Mouse (Mus musculus): ENCODE measurements at regions not wholly inside any gene's neighbourhood (a gene's known extent, or its start where the extent isn't known, plus 50 kb on each side); places are given as distances from the start of the nearest gene placed in this dataset.
A peak's percentile ranks its signal among the peaks of the same experiment; 100 is the strongest.

DNA sequence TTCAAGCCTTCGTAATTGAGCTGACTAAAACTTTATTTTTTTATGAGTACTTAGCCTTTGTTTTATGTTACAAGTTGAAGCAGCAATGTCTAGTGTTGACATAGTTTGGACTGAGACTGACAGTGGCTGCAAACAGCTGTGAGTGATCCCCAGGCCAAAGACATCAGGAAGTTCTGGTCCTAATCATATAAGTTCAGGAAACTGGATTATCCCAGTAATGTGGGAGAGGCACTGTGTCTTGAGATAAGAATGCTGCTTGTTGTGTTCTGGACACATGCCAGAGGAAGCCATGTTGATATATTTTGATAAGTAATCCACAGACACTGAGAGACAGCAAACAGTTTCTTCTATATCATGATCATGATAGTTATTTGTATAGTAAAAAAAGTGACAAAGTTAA lies 153.4 kb downstream of the Lrriq3 start:
- ATAC-seq (replicated peaks in 1 of 2; ENCODE audit: insufficient read depth in 1 of 2, low FRiP score in 2 of 2, low TSS enrichment in 1 of 2, low read depth in 1 of 2, poor library complexity in 2 of 2, severe bottlenecking in 2 of 2): no peak

DNA sequence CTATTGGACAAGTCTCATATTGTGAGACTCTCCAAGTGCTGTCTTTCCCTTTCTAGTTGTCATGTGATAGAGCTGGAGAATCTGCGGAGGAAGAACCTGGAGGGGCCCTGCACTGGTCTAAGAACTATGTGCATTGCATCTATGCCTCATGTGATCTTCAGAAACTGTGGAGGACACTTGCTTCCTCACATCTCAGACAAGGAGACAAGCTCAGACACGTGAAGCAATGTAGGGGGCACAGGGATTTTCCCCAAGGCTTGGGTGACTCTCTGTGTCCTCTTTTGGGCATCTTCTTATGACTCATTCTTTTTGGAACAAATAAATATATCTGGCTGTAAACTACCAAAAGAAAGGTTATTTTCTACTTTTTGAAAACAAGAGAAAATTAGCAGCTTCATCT lies 153.9 kb downstream of the Lrriq3 start:
- ATAC-seq (replicated peaks in 1 of 2; ENCODE audit: insufficient read depth in 1 of 2, low FRiP score in 2 of 2, low TSS enrichment in 1 of 2, low read depth in 1 of 2, poor library complexity in 2 of 2, severe bottlenecking in 2 of 2): no peak

DNA sequence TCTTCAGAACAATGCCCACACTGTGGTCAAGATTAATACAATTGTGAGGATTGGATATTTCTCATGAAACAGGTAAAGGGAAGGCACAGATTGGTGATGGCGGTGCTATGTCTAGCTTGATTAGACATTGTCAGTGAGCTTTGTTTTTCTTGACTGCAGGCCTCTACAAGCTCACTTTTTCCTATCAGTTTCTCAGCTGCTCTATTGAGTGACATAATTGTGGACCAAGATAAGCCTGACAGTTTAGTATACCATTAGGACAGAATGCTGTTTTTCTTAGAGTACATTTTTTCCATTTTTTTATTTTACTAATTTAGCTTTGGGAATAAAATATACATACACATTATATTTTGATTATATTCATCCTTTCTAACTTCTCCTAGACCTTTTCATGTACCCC lies 154.7 kb downstream of the Lrriq3 start:
- no peak for ATAC-seq (replicated peaks in 1 of 2; ENCODE audit: insufficient read depth in 1 of 2, low FRiP score in 2 of 2, low TSS enrichment in 1 of 2, low read depth in 1 of 2, poor library complexity in 2 of 2, severe bottlenecking in 2 of 2)

DNA sequence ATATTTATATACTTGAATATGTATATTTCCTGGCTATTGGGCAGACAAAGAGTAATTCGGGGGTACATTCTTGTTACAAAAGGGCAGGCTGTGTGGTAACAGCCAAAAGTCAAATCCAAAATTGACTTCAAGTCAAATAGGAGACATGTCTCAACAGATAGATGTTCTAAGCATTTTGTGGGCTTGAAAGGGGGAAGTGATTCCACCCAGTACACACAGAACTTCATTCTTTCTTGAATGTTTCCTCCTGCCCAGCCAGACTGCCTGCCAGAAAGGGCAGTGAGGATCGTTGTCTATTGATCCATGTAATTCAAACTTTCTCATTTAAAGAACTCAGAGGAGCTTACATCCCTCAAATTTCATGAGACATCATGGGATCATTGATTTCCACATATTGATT lies 157.7 kb downstream of the Lrriq3 start:
- no peak for ATAC-seq (replicated peaks in 1 of 2; ENCODE audit: insufficient read depth in 1 of 2, low FRiP score in 2 of 2, low TSS enrichment in 1 of 2, low read depth in 1 of 2, poor library complexity in 2 of 2, severe bottlenecking in 2 of 2)

DNA sequence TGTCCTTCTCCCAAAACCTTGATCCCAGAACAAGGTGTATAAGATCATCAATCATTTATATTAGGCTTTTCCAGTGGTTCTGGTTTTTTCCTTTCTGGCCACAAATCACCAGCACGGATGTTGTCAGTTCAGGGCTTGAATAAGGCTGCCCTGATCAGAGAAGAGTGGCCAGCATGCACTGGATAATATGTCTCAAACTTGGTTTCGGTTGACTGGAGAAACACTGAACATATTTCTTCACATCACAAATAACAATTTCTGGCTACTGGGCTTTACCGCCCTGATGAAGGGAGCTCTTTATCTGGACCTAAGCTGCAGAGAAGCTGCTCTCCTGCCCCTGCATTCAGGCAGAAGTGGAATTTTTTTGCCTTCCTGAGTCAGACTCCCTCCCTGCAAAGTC lies 205.0 kb downstream of the Lrriq3 start:
- ATAC-seq (replicated peaks in 1 of 2; ENCODE audit: insufficient read depth in 1 of 2, low FRiP score in 2 of 2, low TSS enrichment in 1 of 2, low read depth in 1 of 2, poor library complexity in 2 of 2, severe bottlenecking in 2 of 2): no peak

DNA sequence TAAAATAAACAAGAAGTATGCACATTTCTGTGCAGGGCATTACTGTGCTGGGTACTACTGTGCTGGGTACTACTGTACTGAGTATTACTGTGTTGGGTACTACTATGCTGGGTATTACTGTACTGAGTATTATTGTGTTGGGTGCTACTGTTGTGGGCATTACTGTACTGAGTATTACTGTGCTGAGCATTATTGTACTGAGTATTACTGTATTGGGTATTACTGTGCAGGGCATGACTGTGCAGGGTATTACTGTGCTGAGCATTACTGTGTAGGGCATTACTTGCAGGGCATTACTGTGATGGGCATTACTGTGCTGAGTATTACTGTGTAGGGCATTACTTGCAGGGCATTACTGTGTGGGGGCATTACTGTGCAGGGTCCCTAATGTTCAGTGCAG lies 205.5 kb downstream of the Lrriq3 start:
- no peak for ATAC-seq (replicated peaks in 1 of 2; ENCODE audit: insufficient read depth in 1 of 2, low FRiP score in 2 of 2, low TSS enrichment in 1 of 2, low read depth in 1 of 2, poor library complexity in 2 of 2, severe bottlenecking in 2 of 2)

DNA sequence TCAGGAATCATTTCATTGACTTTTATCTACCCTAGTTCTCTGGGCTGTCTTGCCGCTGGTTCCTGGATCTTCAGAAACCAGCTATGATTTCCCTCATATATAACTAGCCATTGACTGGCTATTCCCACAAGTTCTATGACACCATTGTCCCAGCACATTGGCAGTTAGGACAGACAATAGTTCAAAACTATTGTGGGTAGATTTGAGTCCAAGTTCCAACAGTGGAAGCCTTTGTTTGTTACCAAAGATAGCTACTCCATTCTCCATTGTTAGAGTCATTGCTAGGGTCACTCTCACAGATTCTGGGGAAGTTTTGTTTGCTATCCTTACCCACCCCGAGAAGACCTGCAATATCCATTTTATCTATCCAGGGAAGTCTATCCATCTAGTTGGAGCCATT lies 229.1 kb downstream of the Lrriq3 start:
- ATAC-seq (replicated peaks in 1 of 2; ENCODE audit: insufficient read depth in 1 of 2, low FRiP score in 2 of 2, low TSS enrichment in 1 of 2, low read depth in 1 of 2, poor library complexity in 2 of 2, severe bottlenecking in 2 of 2): no peak

DNA sequence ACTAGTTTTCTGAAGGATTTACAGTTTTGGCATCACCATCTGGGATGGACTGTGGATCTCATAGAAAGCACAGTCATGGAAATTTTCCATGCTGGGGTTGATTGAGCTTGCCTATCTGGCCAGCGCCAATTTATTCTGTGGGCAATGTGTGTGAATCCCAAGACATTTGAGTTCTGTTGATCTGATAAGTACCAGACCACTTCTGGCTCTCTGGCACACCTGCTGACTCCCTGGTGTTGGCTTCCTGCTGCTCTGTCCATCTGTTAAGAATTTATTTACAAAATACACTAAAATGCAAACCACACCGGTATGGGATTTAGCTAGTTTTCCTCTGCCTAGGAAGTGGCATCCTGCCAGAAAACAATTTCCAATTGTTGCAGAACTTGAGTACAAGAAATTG lies 236.5 kb downstream of the Lrriq3 start:
- ATAC-seq (replicated peaks in 1 of 2; ENCODE audit: insufficient read depth in 1 of 2, low FRiP score in 2 of 2, low TSS enrichment in 1 of 2, low read depth in 1 of 2, poor library complexity in 2 of 2, severe bottlenecking in 2 of 2): no peak

DNA sequence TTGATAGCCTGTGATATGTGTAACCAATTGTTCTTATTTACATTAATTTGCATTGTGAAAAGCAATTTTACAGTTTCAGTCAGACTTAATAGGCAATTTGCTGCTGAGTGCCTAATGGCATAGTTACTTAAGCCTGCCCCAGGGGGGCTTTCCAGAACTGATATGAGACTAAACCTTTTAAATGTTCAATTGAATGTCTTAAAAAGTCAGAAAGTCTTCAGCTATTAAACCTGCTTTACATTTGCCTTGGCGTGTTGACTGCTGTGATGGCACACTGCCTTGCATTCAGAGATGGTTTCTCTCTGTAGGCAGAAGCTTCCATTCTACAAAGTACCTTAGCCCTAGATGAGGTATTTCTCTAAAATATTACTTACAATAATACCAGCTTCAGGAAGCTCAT lies 256.0 kb downstream of the Lrriq3 start:
- ATAC-seq (replicated peaks in 1 of 2; ENCODE audit: insufficient read depth in 1 of 2, low FRiP score in 2 of 2, low TSS enrichment in 1 of 2, low read depth in 1 of 2, poor library complexity in 2 of 2, severe bottlenecking in 2 of 2): no peak

DNA sequence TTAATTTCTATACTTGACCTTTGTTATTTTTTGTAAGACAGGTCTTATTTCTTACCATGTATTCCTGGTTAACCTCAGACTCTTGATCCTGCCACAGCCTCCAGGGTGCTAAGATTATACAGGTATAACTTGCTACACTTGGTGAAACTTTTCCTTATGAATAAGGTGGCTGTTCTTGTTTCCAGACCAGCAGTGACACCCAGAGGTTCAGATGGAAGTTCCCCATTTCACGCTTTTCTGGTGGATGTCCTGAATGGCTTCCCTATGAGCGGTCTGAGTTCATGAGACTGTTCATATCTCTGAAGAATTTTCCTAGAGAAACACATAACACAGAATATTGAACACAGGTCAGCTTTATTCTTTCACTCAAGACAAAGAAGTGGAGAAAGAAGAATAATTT lies 258.4 kb downstream of the Lrriq3 start:
- peak in 1 of 2 experiments; percentile 49; a peak in 2 of 4 replicates for ATAC-seq (replicated peaks in 1 of 2; ENCODE audit: insufficient read depth in 1 of 2, low FRiP score in 2 of 2, low TSS enrichment in 1 of 2, low read depth in 1 of 2, poor library complexity in 2 of 2, severe bottlenecking in 2 of 2)

DNA sequence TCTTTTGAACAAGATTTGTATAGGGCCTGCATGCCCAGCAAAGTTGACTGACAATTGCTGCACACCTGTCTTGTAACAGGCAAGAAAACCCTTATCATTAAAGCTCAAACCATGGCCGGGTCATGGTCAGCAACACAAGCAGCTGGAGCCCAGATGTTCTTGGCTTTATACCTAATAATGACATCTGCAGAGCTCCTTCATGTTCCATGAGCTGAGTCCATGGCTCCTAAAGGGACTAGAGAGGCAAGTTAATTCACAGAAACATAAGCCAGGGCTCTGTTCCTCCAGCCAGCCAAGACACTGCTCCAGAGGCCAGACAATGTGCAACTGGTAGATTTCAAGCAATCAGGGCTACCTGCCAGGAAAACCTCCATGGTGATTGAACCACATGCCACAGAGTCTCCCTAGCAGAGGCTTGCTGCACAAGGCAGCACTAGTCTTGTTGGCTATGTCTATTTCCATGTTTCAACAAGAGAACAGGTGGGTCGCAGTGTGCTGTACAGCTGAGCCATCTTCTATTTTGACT lies 259.1 kb downstream of the Lrriq3 start:
- ATAC-seq (replicated peaks in 1 of 2; ENCODE audit: insufficient read depth in 1 of 2, low FRiP score in 2 of 2, low TSS enrichment in 1 of 2, low read depth in 1 of 2, poor library complexity in 2 of 2, severe bottlenecking in 2 of 2): no peak

DNA sequence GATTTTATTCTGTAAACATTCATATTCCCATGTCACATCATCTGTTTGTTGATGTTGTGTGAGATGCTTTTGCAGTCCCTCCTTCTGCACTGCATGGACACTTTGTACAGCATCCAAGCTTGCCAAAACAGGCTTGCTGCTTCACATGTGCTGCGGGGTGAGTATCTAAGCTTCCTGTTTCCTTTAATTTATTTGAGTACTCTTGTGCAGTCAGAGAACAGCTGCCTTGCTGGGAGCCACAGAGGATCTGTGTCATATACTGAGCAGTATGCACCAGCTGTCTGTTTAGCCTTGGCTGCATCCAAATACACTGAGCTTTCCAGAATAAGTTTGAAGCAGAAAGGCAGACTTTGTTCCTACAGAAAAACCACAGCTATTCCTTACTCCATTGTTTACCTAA lies 267.2 kb downstream of the Lrriq3 start:
- ATAC-seq (replicated peaks in 1 of 2; ENCODE audit: insufficient read depth in 1 of 2, low FRiP score in 2 of 2, low TSS enrichment in 1 of 2, low read depth in 1 of 2, poor library complexity in 2 of 2, severe bottlenecking in 2 of 2): no peak

DNA sequence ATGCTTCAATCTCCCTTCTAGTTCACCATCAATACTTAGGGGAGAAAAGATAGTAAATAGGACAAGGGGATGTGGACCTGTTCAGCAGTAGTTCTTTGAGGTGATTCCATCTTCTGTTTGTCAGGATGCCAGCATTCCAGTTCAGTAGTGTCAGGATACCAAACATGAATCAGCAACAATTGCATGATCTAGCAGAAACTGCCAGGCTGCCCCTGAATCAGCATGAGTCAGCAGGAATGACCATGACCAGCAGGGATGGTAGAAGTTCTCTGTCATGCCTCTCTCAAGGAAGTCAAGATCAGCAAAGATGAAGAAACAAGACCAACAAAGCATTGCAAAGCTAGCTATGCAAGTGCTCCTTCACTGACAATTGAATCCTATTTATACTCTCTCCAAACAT lies 277.5 kb downstream of the Lrriq3 start:
- no peak for ATAC-seq (replicated peaks in 1 of 2; ENCODE audit: insufficient read depth in 1 of 2, low FRiP score in 2 of 2, low TSS enrichment in 1 of 2, low read depth in 1 of 2, poor library complexity in 2 of 2, severe bottlenecking in 2 of 2)

DNA sequence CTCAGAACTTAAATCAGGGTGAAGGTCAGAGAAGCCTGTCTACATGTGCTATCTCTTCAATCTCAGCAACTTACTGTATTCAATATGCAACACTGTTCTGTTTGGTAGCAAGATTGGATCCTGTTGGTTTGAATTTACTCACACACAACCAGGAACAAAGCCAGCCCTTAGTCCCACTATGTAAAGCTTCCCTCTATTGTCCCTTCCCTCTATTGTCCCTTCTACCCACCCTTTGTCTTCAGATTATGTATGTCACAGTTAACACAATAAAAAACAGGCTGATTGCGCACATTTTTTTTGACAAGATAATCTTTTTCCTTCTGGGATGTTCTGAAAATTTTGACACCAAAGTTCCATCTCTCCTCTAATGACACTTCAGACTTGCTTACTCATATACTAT lies 280.4 kb downstream of the Lrriq3 start:
- no peak for ATAC-seq (replicated peaks in 1 of 2; ENCODE audit: insufficient read depth in 1 of 2, low FRiP score in 2 of 2, low TSS enrichment in 1 of 2, low read depth in 1 of 2, poor library complexity in 2 of 2, severe bottlenecking in 2 of 2)

DNA sequence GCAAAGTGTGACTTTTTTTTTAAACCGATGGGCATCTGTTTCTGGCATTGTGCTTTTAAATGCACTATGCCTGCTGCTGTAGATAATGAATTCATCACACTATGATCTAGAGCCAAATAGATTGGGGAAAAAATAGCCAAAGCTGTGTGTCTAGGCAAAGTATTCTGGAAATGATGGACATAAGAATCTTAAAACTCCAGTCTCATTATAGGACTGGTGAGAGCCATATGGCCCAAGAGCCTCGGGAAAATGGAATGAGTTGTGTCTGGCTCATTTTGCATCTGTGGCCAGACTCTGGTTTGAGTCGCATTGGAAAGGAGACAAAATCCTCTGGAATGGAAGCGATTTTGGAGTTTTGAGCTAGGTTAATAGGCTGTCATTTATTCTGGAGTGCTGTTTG lies 288.7 kb downstream of the Lrriq3 start:
- no peak for ATAC-seq (replicated peaks in 1 of 2; ENCODE audit: insufficient read depth in 1 of 2, low FRiP score in 2 of 2, low TSS enrichment in 1 of 2, low read depth in 1 of 2, poor library complexity in 2 of 2, severe bottlenecking in 2 of 2)

DNA sequence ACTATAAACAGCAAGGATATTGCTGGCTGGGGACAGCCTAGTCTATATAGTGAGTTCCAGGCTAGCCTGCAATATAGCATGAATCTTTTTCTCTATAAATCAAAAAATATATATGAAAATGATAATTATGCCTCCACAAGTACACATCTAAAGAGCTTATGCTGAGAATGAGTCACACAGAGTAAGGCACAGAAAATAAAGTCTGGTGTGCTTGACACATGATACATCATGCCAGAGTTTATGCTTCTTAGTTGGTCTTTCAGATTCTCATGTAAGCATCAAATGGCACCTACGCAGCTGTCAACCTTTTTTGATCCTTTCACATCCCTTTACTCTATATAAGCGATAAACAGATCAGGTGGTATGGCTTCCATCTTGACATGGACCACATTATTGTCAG lies 289.6 kb downstream of the Lrriq3 start:
- no peak for ATAC-seq (replicated peaks in 1 of 2; ENCODE audit: insufficient read depth in 1 of 2, low FRiP score in 2 of 2, low TSS enrichment in 1 of 2, low read depth in 1 of 2, poor library complexity in 2 of 2, severe bottlenecking in 2 of 2)

DNA sequence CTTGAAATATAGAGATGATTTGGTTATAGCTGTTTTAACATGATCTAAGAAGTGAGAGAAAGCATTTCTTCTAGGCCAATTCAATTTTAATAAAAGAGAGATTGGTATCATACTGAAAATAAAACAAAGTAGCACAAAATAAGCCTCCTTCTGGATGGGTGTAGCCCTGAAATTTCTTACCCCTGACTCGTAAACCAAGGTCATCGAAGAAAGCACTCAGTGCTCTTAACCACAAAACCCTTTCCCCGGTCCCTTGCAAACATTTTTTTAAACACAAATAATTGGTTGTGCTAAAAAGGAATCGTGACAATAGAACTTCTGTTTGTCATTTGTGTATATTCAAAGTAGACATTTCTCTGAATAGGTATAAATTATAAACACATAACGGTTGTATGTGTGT lies 297.4 kb downstream of the Lrriq3 start:
- ATAC-seq (replicated peaks in 1 of 2; ENCODE audit: insufficient read depth in 1 of 2, low FRiP score in 2 of 2, low TSS enrichment in 1 of 2, low read depth in 1 of 2, poor library complexity in 2 of 2, severe bottlenecking in 2 of 2): no peak

DNA sequence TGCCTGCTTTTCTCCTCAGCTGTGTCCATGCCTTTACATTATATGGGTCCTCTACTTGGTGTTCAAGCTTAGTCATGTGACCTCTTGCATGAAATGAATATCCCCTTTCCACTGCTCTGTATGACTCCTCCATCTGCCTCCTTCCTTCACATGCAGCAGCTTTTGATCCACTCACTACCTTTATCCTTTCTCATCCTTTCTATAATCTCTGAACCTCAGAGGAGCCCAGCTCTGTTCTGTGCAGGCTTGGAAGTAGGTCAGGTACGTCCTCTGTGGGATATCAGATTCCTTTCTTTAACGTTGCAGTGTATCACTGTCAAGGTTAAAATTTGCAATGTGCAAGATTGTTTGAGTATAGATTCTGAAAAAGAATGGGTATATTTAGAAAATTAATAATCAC lies 302.9 kb downstream of the Lrriq3 start:
- ATAC-seq (replicated peaks in 1 of 2; ENCODE audit: insufficient read depth in 1 of 2, low FRiP score in 2 of 2, low TSS enrichment in 1 of 2, low read depth in 1 of 2, poor library complexity in 2 of 2, severe bottlenecking in 2 of 2): no peak

DNA sequence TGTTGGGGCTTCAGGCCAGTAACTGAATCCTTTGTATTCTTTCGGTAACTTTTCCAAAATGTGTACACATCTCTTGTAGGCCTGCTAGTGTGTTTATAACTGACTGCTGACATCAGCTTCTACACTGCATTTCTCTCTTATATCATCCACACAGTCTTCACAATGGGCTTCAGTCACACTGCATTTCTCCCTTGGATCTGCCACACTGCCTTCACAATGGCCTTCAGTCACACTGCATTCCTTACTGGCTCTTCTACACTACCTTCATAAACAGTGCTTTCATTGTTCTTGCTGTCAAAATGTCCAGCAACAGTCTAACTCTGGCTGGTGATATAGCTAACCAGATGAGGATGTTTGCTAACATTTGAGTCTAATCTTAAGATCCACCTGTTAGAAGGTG lies 308.5 kb downstream of the Lrriq3 start:
- no peak for ATAC-seq (replicated peaks in 1 of 2; ENCODE audit: insufficient read depth in 1 of 2, low FRiP score in 2 of 2, low TSS enrichment in 1 of 2, low read depth in 1 of 2, poor library complexity in 2 of 2, severe bottlenecking in 2 of 2)

DNA sequence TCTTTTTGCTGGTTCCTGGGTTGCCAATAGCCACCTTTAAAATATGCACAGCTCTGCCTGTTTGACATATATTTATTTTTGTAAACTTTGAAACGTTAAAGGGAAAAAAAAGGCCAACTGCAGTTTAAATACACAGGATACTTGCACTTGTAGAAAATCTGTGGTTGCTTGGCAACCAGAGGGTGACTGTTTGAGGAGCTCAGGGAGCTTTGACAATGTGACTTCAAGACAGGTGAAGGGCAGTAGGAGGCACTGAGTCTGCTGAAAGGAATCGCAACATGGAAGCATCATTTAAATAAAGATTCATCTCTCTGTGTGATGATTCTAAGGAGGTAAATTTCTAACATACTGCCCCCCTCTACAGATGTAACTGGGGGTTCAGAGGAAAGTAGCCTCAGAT lies 315.7 kb downstream of the Lrriq3 start:
- no peak for ATAC-seq (replicated peaks in 1 of 2; ENCODE audit: insufficient read depth in 1 of 2, low FRiP score in 2 of 2, low TSS enrichment in 1 of 2, low read depth in 1 of 2, poor library complexity in 2 of 2, severe bottlenecking in 2 of 2)

Measured in hematopoietic stem cell, adult 5-6 weeks (primary cell).